Mouse (Mus musculus): ENCODE data around the gene Foxn3.

Foxn3 gene

GRCm38 (mm10) chr12:99526571-99527140, 36.7 kb downstream of the Foxn3 start:
- no peak for DNase-seq (ENCODE audit: low spot score in 2 of 2)

- DNase-seq (ENCODE audit: low spot score in 2 of 2), result no peak
Measured at GRCm38 (mm10) chr12:99522882-99523281, 40.5 kb downstream of the Foxn3 start.

GRCm38 (mm10) chr12:99519862-99520261, 43.5 kb downstream of the Foxn3 start:
- no peak for DNase-seq (ENCODE audit: low spot score in 2 of 2)

- DNase-seq (ENCODE audit: low spot score in 2 of 2), result no peak
Measured at GRCm38 (mm10) chr12:99519191-99519614, 44.2 kb downstream of the Foxn3 start.

GRCm38 (mm10) chr12:99518640-99519039, 44.7 kb downstream of the Foxn3 start:
- DNase-seq (ENCODE audit: low spot score in 2 of 2), result no peak

- no peak for DNase-seq (ENCODE audit: low spot score in 2 of 2)
Measured at GRCm38 (mm10) chr12:99518126-99518525, 45.3 kb downstream of the Foxn3 start.

GRCm38 (mm10) chr12:99517296-99517695, 46.1 kb downstream of the Foxn3 start:
- no peak for DNase-seq (ENCODE audit: low spot score in 2 of 2)

GRCm38 (mm10) chr12:99515481-99515880, 47.9 kb downstream of the Foxn3 start:
- DNase-seq (ENCODE audit: low spot score in 2 of 2), result no peak

GRCm38 (mm10) chr12:99511644-99512043, 51.7 kb downstream of the Foxn3 start:
- DNase-seq (ENCODE audit: low spot score in 2 of 2), result no peak

GRCm38 (mm10) chr12:99510759-99511158, 52.6 kb downstream of the Foxn3 start:
- DNase-seq (ENCODE audit: low spot score in 2 of 2), result no peak

- no peak for DNase-seq (ENCODE audit: low spot score in 2 of 2)
Measured at GRCm38 (mm10) chr12:99502225-99502624, 61.2 kb downstream of the Foxn3 start.

GRCm38 (mm10) chr12:99498978-99499694, 64.2 kb downstream of the Foxn3 start:
- no peak for DNase-seq (ENCODE audit: low spot score in 2 of 2)

- no peak for DNase-seq (ENCODE audit: low spot score in 2 of 2)
Measured at GRCm38 (mm10) chr12:99498189-99498977, 65.0 kb downstream of the Foxn3 start.

- no peak for DNase-seq (ENCODE audit: low spot score in 2 of 2)
Measured at GRCm38 (mm10) chr12:99496945-99497344, 66.4 kb downstream of the Foxn3 start.

- DNase-seq (ENCODE audit: low spot score in 2 of 2), result no peak
Measured at GRCm38 (mm10) chr12:99490216-99490615, 73.2 kb downstream of the Foxn3 start.

- DNase-seq (ENCODE audit: low spot score in 2 of 2), result no peak
Measured at GRCm38 (mm10) chr12:99489001-99489592, 74.3 kb downstream of the Foxn3 start.

- no peak for DNase-seq (ENCODE audit: low spot score in 2 of 2)
Measured at GRCm38 (mm10) chr12:99480372-99480771, 83.0 kb downstream of the Foxn3 start.

GRCm38 (mm10) chr12:99474176-99474575, 89.2 kb downstream of the Foxn3 start:
- DNase-seq (ENCODE audit: low spot score in 2 of 2), result no peak

- no peak for DNase-seq (ENCODE audit: low spot score in 2 of 2)
Measured at GRCm38 (mm10) chr12:99473406-99474133, 89.8 kb downstream of the Foxn3 start.

GRCm38 (mm10) chr12:99471431-99471830, 92.0 kb downstream of the Foxn3 start:
- DNase-seq (ENCODE audit: low spot score in 2 of 2), result no peak

GRCm38 (mm10) chr12:99467884-99468311, 95.5 kb downstream of the Foxn3 start:
- no peak for DNase-seq (ENCODE audit: low spot score in 2 of 2)
